Mouse (Mus musculus) midbrain, embryonic 12.5 days (tissue): Measurements from ENCODE around the gene Gm9999. TPM values are rescaled to one million over a fixed set of nuclear protein-coding genes. Genes with fewer than 3 reads are reported as not detected.
A peak's percentile ranks its signal among the peaks of the same experiment; 100 is the strongest.
"Not testable (repeated sequence)": the region's sequence is repeated elsewhere in the genome, so short reads cannot be mapped to it uniquely, and the experiment has no call there.

Experiments
- ATAC-seq: fragments of 200-750 bp; cut with Nextera tagmentation; 2 replicates; pipeline ENCODE4 v1.8.0; 2017; ENCODE audit warnings: low read depth, moderate TSS enrichment, moderate library complexity; ENCODE audit not compliant: low FRiP score
- H3K27ac ChIP-seq: fragments of 300-500 bp; sonication (generic); replicated peaks from 2 replicates; pipeline ENCODE4 v1.5.1; 2016; ENCODE audit warnings: mild to moderate bottlenecking
- H3K27me3 ChIP-seq: fragments of 300-500 bp; sonication (generic); 2 replicates; pipeline ENCODE4 v1.6.1; 2016; ENCODE audit warnings: mild to moderate bottlenecking
- H3K36me3 ChIP-seq: fragments of 300-500 bp; sonication (generic); 2 replicates; pipeline ENCODE4 v1.6.1; 2016
- H3K4me1 ChIP-seq: fragments of 300-500 bp; sonication (generic); 2 replicates; pipeline ENCODE4 v1.6.1; 2016
- H3K4me2 ChIP-seq: fragments of 300-500 bp; sonication (generic); replicated peaks from 2 replicates; pipeline ENCODE4 v1.6.1; 2016; ENCODE audit warnings: mild to moderate bottlenecking, moderate library complexity
- H3K4me3 ChIP-seq: fragments of 300-500 bp; sonication (generic); 2 replicates; pipeline ENCODE4 v1.5.1; 2016; ENCODE audit warnings: mild to moderate bottlenecking
- H3K9ac ChIP-seq: fragments of 300-500 bp; sonication (generic); replicated peaks from 2 replicates; pipeline ENCODE4 v1.6.1; 2016; ENCODE audit warnings: mild to moderate bottlenecking, moderate library complexity
- H3K9me3 ChIP-seq: fragments of 300-500 bp; sonication (generic); 2 replicates; pipeline ENCODE4 v1.6.1; 2016; ENCODE audit warnings: mild to moderate bottlenecking
- WGBS: fragments of 180-500 bp; shearing (Covaris S2); methylation state at CpG from one replicate; pipeline ENCODE4 v1.1.7; 2016; 5-methylcytosine and 5-hydroxymethylcytosine counted together
- polyA plus RNA-seq: library from polyadenylated mRNA; unstranded; fragments of >200 nt; fragmentation: Nextera tagmentation; extraction: Ambion mirVana; gene quantifications from 2 replicates; pipeline ENCODE4 v1.2.1, GENCODE M21; 2016

The Gm9999 gene
- polyA plus RNA-seq, 1 experiment from 2014 or later = not detected

- H3K4me1 ChIP-seq = peaks cover 8% of the 10 kb centered on the region
- no peaks in the 10 kb centered on the region for H3K9me3 ChIP-seq
- no peak overlapping the region for H3K4me2 ChIP-seq
- WGBS = 71% methylated on average over 7 of the region's 7 CpGs
- H3K9ac ChIP-seq = no peak overlapping the region
- H3K36me3 ChIP-seq = no peaks in the 10 kb centered on the region
- no peak overlapping the region for H3K27ac ChIP-seq
- peaks cover 7% of the 10 kb centered on the region; the same call in 1 of the 2 replicates for H3K27me3 ChIP-seq
- H3K4me3 ChIP-seq = no peak overlapping the region
- ATAC-seq = no peak
These were observed 33.8 kb downstream of the Gm9999 start for GRCm38 (mm10) chr7:47017146-47017545.

DNA sequence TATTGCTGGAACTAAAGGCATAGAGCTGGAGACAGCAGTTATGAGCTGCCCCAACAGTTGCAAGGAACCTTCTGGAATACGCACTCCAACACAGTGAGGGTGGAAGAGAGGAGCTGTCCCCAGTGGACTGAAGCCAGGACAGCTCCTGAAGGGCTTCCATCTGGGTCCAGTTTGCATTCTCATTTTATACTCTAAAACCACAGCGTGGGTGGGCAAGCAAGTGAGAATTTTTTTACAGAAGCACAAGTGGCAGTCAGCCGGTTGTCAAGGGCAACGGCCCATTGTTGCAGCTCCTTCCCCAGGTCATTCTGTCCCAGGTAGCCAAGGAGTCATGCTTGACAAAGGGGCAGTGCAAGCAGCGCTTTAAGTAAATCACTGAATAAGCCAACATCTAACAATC is 36.3 kb downstream of the Gm9999 start:
- no peak overlapping the region for H3K4me2 ChIP-seq
- H3K36me3 ChIP-seq = no peaks in the 10 kb centered on the region
- H3K4me3 ChIP-seq = no peak overlapping the region
- H3K9me3 ChIP-seq = no peaks in the 10 kb centered on the region
- peaks cover 7% of the 10 kb centered on the region; the same call in 1 of the 2 replicates for H3K27me3 ChIP-seq
- WGBS = 67% methylated on average over 5 of the region's 5 CpGs
- H3K9ac ChIP-seq = no peak overlapping the region
- no peak for ATAC-seq
- H3K4me1 ChIP-seq = peaks cover 8% of the 10 kb centered on the region
- H3K27ac ChIP-seq = no peak overlapping the region

DNA sequence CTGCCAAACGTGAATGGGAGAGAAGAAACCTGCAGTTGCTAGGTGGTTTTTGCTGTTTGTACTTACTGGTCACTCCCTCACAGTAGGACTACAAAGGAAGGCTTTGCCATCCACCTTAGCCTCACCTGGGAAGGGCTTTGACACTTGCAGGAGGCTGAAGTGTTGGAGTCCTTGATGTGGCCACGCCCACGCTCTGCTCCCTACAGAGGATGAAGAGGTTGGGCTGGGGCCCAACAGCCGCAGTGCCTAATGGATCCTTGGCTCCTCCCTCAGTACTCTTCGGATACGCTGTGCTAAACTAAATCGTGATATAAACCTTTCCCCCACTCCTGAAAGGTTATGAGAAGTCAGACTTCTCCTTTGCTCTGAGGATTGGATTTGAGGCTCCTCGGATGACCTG is 37.6 kb downstream of the Gm9999 start:
- ATAC-seq = no peak

GRCm38 (mm10) chr7:47022482-47022881 is 39.1 kb downstream of the Gm9999 start:
- Histone ChIP-seq H3K4me2 (no peak overlapping the region), H3K4me3 (no peak overlapping the region), H3K9ac (no peak overlapping the region), H3K36me3 (no peaks in the 10 kb centered on the region), H3K9me3 (no peaks in the 10 kb centered on the region), H3K27ac (no peak overlapping the region), H3K27me3 (peaks cover 7% of the 10 kb centered on the region; the same call in 1 of the 2 replicates), H3K4me1 (no peaks in the 10 kb centered on the region)
- WGBS = 76% methylated on average over 8 of the region's 8 CpGs
- ATAC-seq = no peak

More for the DNA sequence above, 37.6 kb downstream of the Gm9999 start:
- Histone ChIP-seq H3K4me1 (no peaks in the 10 kb centered on the region), H3K27me3 (peaks cover 7% of the 10 kb centered on the region; the same call in 1 of the 2 replicates), H3K9ac (no peak overlapping the region), H3K4me2 (no peak overlapping the region), H3K27ac (no peak overlapping the region), H3K36me3 (no peaks in the 10 kb centered on the region), H3K9me3 (no peaks in the 10 kb centered on the region), H3K4me3 (no peak overlapping the region)
- 18% methylated on average over 8 of the region's 8 CpGs for WGBS

- WGBS = 19% methylated on average over 6 of the region's 6 CpGs
These were observed 40.1 kb downstream of the Gm9999 start for GRCm38 (mm10) chr7:47023530-47023929.

DNA sequence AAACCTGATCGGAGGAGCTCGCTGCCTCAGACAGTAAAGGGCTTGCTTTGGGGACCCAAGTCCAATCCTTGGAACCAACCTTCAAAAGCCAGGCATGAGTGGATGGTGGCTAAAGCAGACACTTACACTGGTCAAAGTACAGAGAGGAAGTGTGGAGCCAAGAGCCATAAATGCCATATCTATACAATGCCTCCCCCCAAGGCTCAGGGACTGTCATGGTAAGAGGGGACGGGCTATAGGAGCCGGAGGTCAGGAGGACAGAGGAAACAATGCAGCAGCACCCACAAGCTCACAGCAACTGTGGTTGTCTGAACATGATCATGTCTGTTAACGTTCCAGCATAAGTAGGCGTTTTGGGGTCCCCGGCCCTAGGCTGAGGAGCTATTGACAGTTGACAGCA is 41.1 kb downstream of the Gm9999 start:
- WGBS = 90% methylated on average over 7 of the region's 7 CpGs
- no peak overlapping the region for H3K4me3 ChIP-seq
- H3K4me2 ChIP-seq = no peak overlapping the region
- H3K9me3 ChIP-seq = no peaks in the 10 kb centered on the region
- H3K36me3 ChIP-seq = no peaks in the 10 kb centered on the region
- no peak for ATAC-seq
- H3K9ac ChIP-seq = no peak overlapping the region
- H3K27me3 ChIP-seq = peaks cover 7% of the 10 kb centered on the region; the same call in 1 of the 2 replicates
- H3K27ac ChIP-seq = no peak overlapping the region
- H3K4me1 ChIP-seq = no peaks in the 10 kb centered on the region

More at GRCm38 (mm10) chr7:47023530-47023929, 40.1 kb downstream of the Gm9999 start:
- Histone ChIP-seq H3K4me2 (no peak overlapping the region), H3K27me3 (peaks cover 7% of the 10 kb centered on the region; the same call in 1 of the 2 replicates), H3K9me3 (no peaks in the 10 kb centered on the region), H3K27ac (no peak overlapping the region), H3K4me1 (no peaks in the 10 kb centered on the region), H3K9ac (no peak overlapping the region), H3K36me3 (no peaks in the 10 kb centered on the region), H3K4me3 (no peak overlapping the region)
- peak; percentile 19; the same call in 1 of the 2 replicates for ATAC-seq

DNA sequence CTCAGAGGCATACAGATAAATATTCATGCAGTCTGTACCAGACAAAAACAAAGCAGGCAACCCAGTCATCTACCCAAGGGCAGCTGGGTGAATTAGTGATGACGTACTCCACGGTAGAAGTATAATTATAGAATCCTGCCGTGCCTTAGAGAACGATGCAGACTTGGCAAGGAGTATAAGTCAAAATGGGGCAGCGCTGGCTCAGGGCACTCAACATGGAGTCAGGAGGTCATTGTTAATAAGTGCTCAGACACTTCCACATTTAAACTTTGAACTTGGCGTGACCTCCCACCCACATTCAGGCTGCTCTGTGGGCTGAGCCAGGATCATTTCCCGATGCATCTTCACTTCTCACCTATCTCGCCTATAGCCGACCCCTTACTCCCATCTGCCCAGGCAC is 42.0 kb downstream of the Gm9999 start:
- no peak overlapping the region for H3K4me2 ChIP-seq
- 75% methylated on average over 9 of the region's 9 CpGs for WGBS
- no peaks in the 10 kb centered on the region for H3K4me1 ChIP-seq
- H3K27ac ChIP-seq = no peak overlapping the region
- ATAC-seq = no peak
- no peaks in the 10 kb centered on the region for H3K36me3 ChIP-seq
- no peak overlapping the region for H3K4me3 ChIP-seq
- no peak overlapping the region for H3K9ac ChIP-seq
- H3K9me3 ChIP-seq = no peaks in the 10 kb centered on the region
- H3K27me3 ChIP-seq = peaks cover 5% of the 10 kb centered on the region; the same call in 1 of the 2 replicates

- not testable (repeated sequence) for H3K9me3 ChIP-seq, H3K27ac ChIP-seq, H3K4me2 ChIP-seq, H3K36me3 ChIP-seq, H3K9ac ChIP-seq, H3K4me1 ChIP-seq, ATAC-seq, H3K27me3 ChIP-seq, H3K4me3 ChIP-seq
- 90% methylated on average over 3 of the region's 3 CpGs for WGBS
These were observed 43.5 kb downstream of the Gm9999 start for GRCm38 (mm10) chr7:47026899-47027298.

- Histone ChIP-seq H3K9me3 (no peaks in the 10 kb centered on the region), H3K4me2 (no peak overlapping the region), H3K4me1 (no peaks in the 10 kb centered on the region), H3K27me3 (no peaks in the 10 kb centered on the region), H3K27ac (no peak overlapping the region), H3K9ac (no peak overlapping the region), H3K36me3 (no peaks in the 10 kb centered on the region), H3K4me3 (no peak overlapping the region)
- ATAC-seq = no peak
- WGBS = 100% methylated on average over 1 of the region's 1 CpGs
These were observed 44.1 kb downstream of the Gm9999 start for GRCm38 (mm10) chr7:47027520-47027919.

DNA sequence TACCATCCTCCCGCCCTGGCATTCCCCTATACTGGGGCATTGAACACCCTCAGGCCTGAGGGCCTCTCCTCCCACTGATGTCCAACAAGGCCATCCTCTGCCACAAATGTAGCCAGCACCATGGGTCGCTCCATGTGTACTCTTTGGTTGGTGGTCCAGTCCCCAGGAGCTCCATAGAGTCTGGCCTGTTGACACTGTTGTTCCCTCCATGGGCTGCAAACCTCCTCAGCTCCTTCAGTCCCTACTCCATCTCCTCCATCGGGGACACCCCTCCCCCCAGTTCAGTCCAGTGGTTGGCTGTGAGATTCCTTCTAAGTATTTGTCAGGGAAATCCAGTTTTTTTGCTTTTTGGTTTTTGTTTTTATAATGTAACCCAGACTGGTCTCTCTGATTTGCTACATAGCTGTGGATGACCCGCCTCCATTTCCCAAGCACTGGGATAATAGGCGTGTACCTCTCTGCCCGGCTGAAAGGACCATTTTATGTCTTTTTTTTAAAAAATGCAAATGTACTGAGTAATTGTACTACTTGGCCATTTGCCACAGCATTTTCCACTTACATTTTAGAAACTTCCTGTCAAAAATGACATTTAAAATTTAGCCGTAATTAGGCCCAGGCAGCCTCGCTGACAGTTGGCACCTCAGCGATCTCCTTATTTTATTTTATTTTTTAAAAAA is 47.3 kb downstream of the Gm9999 start:
- no peak for ATAC-seq
- no peaks in the 10 kb centered on the region for H3K4me1 ChIP-seq
- H3K4me2 ChIP-seq = no peak overlapping the region
- H3K27me3 ChIP-seq = no peaks in the 10 kb centered on the region
- 86% methylated on average over 9 of the region's 9 CpGs for WGBS
- H3K27ac ChIP-seq = no peak overlapping the region
- no peaks in the 10 kb centered on the region for H3K36me3 ChIP-seq
- H3K9ac ChIP-seq = no peak overlapping the region
- H3K4me3 ChIP-seq = no peak overlapping the region
- no peaks in the 10 kb centered on the region for H3K9me3 ChIP-seq

DNA sequence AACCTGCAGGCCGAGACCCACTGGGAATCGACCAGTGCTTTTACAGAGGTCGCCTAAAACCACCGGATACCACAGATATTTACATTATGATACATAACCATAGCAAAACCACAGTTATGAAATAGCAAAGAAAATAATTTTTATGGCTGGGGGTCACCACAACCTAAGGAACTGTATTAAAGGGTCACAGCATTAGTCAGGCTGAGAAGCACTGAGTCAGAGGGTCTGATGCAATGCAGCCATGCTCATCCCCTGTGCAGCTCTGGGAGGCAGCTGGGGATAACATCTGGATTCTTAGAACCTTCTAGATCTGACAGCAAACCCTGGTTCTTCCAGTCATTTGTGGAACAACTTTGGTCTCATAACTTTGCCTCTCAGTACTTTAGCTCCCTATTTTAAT is 48.0 kb downstream of the Gm9999 start:
- Histone ChIP-seq H3K27ac (no peak overlapping the region), H3K4me2 (no peak overlapping the region), H3K4me3 (no peak overlapping the region), H3K27me3 (no peaks in the 10 kb centered on the region), H3K4me1 (no peaks in the 10 kb centered on the region), H3K9ac (no peak overlapping the region), H3K36me3 (no peaks in the 10 kb centered on the region), H3K9me3 (no peaks in the 10 kb centered on the region)
- whole genome bisulfite sequencing = 79% methylated on average over 4 of the region's 4 CpGs
- ATAC-seq = no peak

- WGBS = 93% methylated on average over 4 of the region's 4 CpGs
- Histone ChIP-seq H3K4me1 (no peaks in the 10 kb centered on the region), H3K9ac (no peak overlapping the region), H3K36me3 (no peaks in the 10 kb centered on the region), H3K4me3 (no peak overlapping the region), H3K9me3 (no peaks in the 10 kb centered on the region), H3K4me2 (no peak overlapping the region), H3K27me3 (no peaks in the 10 kb centered on the region), H3K27ac (no peak overlapping the region)
- ATAC-seq = no peak
These were observed 51.5 kb downstream of the Gm9999 start for GRCm38 (mm10) chr7:47034785-47035384.
